Mouse (Mus musculus) spleen, adult 10 weeks (tissue): Measurements from ENCODE around the gene Epor. TPM values are rescaled to one million over a fixed set of nuclear protein-coding genes. Genes with fewer than 3 reads are reported as not detected.

Experiments
- polyA plus RNA-seq: library from polyadenylated mRNA; stranded (reverse); fragments of 350-450 nt; fragmentation: Illumina TruSeq; extraction: RNeasy Lipid Tissue Mini Kit (QIAGEN cat#74804); gene quantifications from one replicate; pipeline ENCODE4 v1.2.3, GENCODE M21; 2015; ENCODE audit warnings: low replicate concordance; ENCODE audit not compliant: insufficient read depth

Gene Epor
- 2.1 TPM for polyA plus RNA-seq

GRCm38 (mm10) chr9:21963417-21963816, at the start of gene Epor:
Gene Epor, minus strand, starts transcription at chr9:21963506.

GRCm38 (mm10) chr9:22002194-22003162, 39.2 kb upstream of the Epor start, which contains the start of the genes Ccdc151 and Prkcsh:
Gene Ccdc151, minus strand, starts transcription at chr9:22002634.
Gene Prkcsh, plus strand, starts transcription at chr9:22002806.

DNA sequence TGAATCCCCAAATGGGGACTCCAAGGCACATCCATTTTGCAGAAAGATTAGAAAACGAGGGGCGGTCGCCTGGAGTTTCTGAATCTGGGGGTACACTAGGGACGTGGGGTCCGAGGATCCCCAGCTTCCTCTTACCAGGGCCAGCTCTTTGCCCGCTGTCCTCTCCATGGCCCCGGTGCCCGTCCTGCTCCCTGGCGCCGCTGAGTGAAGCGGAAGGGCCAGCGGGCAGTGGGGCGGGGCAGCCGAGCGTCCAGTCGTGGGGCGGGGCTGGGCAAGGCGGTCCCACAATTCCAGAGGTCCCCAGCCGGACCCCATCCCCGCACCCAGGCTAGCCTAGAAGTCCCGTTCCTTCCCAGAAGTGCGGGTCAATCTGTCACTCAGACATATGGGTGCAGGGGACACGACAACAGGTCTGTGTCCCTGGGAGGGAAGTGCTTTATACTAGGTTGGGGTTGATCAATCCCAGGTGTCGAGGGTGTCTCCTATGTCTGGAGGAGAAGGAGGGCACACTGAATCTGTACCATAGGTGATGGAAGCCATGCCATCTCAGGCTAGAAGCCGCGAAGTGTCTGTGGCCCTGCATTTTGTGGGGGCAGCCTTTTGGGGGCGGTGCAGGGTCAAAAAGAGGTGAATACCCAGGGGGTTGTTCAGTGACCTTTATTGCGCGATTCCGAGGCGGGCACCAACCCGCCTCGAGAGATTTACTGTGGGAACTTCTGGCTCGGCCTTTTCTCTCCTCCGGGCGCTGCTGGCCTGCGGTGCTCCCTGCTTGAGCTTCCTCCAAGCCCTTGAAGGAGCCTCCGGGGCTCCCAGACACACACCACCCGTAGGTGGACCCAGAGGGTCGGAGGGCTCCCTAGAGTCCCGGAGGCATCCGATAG, 26.2 kb upstream of the Epor start, which contains the start of gene Rgl3:
Gene Rgl3, minus strand, starts transcription at position 217 of the 881 bp plus-strand sequence.

DNA sequence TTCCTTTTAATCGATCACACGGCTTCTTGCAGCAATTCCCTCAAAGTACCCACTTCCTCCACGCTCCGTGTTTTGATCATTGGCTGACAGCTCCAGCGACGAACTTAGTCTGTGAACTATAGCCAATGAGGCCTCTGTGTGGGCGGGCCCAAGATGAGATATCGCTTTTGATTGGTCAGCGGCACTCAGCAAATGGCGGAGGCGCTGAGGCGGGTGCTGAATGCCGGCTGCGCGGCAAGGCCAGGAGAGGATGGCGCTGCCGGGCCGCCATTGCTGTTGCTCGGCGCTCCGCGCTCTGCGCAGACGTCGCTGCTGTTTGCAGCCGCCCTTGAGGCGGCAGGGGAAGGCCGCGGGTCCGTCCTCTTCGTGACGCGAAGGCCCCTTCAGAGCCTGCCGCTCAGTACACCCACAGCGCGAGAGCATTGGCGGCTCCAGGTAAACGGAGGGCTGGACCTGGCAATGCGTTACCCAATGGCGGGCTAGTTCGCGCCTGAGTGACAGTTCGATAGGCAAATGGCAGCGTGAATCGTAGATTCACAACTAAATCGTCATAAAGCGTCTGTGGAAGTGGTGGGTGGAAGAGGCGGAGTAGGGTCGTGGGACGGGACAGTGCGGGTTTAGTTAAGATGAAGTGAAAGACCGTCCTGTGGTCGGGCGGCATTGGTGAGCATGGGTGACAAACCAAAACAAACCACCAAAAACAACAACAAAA, 7.6 kb downstream of the Epor start, which contains the start of gene Swsap1:
Gene Swsap1, plus strand, starts transcription at position 186 of the 712 bp plus-strand sequence.

GRCm38 (mm10) chr9:21936692-21937570, 26.4 kb downstream of the Epor start, which contains the start of gene Plppr2:
Gene Plppr2, plus strand, starts transcription at chr9:21937033.

DNA sequence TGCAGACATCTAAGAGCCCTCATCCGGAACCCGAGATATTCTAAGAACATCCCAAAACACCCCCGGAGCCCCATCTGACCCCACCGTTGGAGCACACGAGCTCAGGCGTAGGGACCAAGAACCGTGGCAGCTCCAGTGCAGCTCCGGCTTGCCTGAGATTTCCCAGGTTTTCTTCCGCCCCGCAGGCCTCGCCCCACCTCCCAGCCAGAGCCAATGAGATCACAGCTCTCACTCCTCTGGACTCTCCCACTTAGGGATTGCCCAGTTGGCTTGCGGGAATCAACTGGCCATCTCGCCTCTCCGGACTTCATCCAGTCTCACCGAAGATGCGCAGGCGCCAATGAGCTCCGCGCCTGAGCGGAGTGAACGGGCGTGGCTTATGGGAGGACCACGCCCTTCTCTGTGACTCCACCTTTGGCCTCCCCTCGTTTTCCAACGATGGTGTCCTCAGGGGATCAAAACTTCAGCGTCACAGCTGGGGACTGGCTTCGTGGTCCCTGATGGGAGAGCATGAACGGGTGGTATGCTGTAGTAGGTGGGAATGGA, 36.0 kb downstream of the Epor start, which contains the start of the genes Ccdc159 and Tmem205:
Gene Ccdc159, plus strand, starts transcription at position 264 of the 546 bp plus-strand sequence.
Gene Tmem205, minus strand, starts transcription at position 349 of the 546 bp plus-strand sequence.

DNA sequence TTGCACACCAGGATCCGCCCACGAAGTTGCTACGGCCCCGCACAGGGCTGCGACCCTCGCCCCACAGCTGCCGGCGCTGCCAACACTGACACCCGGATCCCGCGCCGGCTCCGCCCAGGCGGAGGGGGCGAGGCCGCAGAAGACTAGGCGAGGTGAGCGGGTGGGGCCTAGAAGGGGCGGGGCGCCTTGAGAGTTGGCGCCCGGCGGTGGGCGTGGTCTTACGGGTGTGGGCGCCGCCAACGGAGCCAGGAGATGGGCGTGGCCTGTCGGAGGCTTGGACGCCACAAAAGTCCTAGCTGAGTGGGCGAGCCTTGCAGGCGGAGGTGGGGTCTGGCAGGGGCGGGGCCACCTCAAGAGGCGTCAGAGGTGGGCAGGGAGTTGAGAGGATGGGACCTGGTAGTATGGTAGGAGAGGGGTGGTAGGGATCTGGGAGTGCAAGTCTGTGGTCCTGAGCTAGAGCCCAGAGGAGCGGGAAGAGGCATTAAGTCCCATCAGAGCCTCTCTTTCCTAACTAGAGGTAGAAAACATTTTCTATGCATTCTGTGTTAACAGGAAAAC, 45.2 kb downstream of the Epor start, which contains the start of gene Rab3d:
Gene Rab3d, minus strand, starts transcription at position 158 of the 558 bp plus-strand sequence.

Other genes starting within 250 kb of the Epor start
- 17.3 TPM for gene Ldlr, start 240.0 kb downstream of the Epor start, polyA plus RNA-seq
- gene Spc24, start 203.2 kb downstream of the Epor start, polyA plus RNA-seq = 6.4 TPM
- 9.1 TPM for gene Kank2, start 164.8 kb downstream of the Epor start, polyA plus RNA-seq
- gene Angptl8, start 128.0 kb downstream of the Epor start, polyA plus RNA-seq = not detected
- 14.7 TPM for gene Dock6, start 110.9 kb downstream of the Epor start, polyA plus RNA-seq
- gene Rab3d, start 45.3 kb downstream of the Epor start, polyA plus RNA-seq = 7.7 TPM
- 0.79 TPM for gene Ccdc159, start 36.0 kb downstream of the Epor start, polyA plus RNA-seq
- gene Tmem205, start 36.0 kb downstream of the Epor start, polyA plus RNA-seq = 3.3 TPM
- gene Plppr2, start 26.5 kb downstream of the Epor start, polyA plus RNA-seq = 0.70 TPM
- 10.0 TPM for gene Swsap1, start 7.8 kb downstream of the Epor start, polyA plus RNA-seq
- gene Rgl3, start 25.9 kb upstream of the Epor start, polyA plus RNA-seq = 2.1 TPM
- not detected for gene Ccdc151, start 39.1 kb upstream of the Epor start, polyA plus RNA-seq
- gene Prkcsh, start 39.3 kb upstream of the Epor start, polyA plus RNA-seq = 29.0 TPM
- gene Elavl3, start 88.5 kb upstream of the Epor start, polyA plus RNA-seq = not detected
- not detected for gene Gm49318, start 107.8 kb upstream of the Epor start, polyA plus RNA-seq
- 5.6 TPM for gene Zfp653, start 107.9 kb upstream of the Epor start, polyA plus RNA-seq
- gene Ecsit, start 121.9 kb upstream of the Epor start, polyA plus RNA-seq = 12.2 TPM
- 12.6 TPM for gene Cnn1, start 135.7 kb upstream of the Epor start, polyA plus RNA-seq
- 40.6 TPM for gene Elof1, start 153.7 kb upstream of the Epor start, polyA plus RNA-seq
- gene Acp5, start 172.2 kb upstream of the Epor start, polyA plus RNA-seq = 117 TPM
- 7.4 TPM for gene Pigyl, start 193.3 kb upstream of the Epor start, polyA plus RNA-seq
- 0.07 TPM for gene Zfp872, start 224.6 kb upstream of the Epor start, polyA plus RNA-seq